Mouse (Mus musculus) CH12.LX (cell line): ENCODE results near the gene Alcam. TPM values are rescaled to one million over a fixed set of nuclear protein-coding genes. Genes with fewer than 3 reads are reported as not detected.

Experiments used
- DNase-seq: peaks from one replicate; pipeline ENCODE4 v3.0.0-alpha.2; 2013; ENCODE audit errors: extremely low read depth
- H3K27ac ChIP-seq: 2 replicates; pipeline ENCODE4 v1.5.1; 2012; ENCODE audit warnings: low read depth, mild to moderate bottlenecking, control low read depth, moderate library complexity; ENCODE audit not compliant: insufficient read depth
- H3K27me3 ChIP-seq: replicated peaks from 2 replicates; pipeline ENCODE3; 2012; ENCODE audit warnings: inconsistent platforms
- H3K36me3 ChIP-seq, 2 experiments: replicated peaks in 1 of 2; 2 replicates each; pipeline versions ENCODE3 to v1.6.1; 2012; ENCODE audit warnings: inconsistent platforms in 1 of 2, low read length in 1 of 2, mild to moderate bottlenecking in 1 of 2, mixed read lengths in 1 of 2, moderate library complexity in 1 of 2; ENCODE audit not compliant: control insufficient read depth in 1 of 2, insufficient read depth in 1 of 2
- H3K4me1 ChIP-seq, 2 experiments: 2 replicates each; pipeline ENCODE4 v1.6.1; 2012; ENCODE audit warnings: inconsistent platforms in 1 of 2, moderate library complexity in 1 of 2; ENCODE audit not compliant: insufficient read depth in 2 of 2, control insufficient read depth in 1 of 2
- H3K4me2 ChIP-seq: 2 replicates; pipeline ENCODE4 v1.6.1; 2012; ENCODE audit warnings: low read depth, mild to moderate bottlenecking, control low read depth; ENCODE audit not compliant: poor library complexity, insufficient read depth, severe bottlenecking
- H3K4me3 ChIP-seq, 3 experiments: fragments of 150-350 bp in 1 of 3; sonication (generic) in 1 of 3; replicated peaks in 1 of 3; 2 replicates each; pipeline versions ENCODE3 to v1.5.1; 2011 to 2012; ENCODE audit warnings: low read depth in 2 of 3, low read length in 2 of 3, mild to moderate bottlenecking in 2 of 3, moderate library complexity in 2 of 3, control low read depth in 1 of 3, improper control_type of control experiment in 1 of 3, inconsistent platforms in 1 of 3, mixed read lengths in 1 of 3; ENCODE audit not compliant: poor library complexity in 1 of 3
- H3K79me2 ChIP-seq: replicated peaks from 2 replicates; pipeline ENCODE4 v1.6.1; 2012; ENCODE audit warnings: mild to moderate bottlenecking, moderate library complexity; ENCODE audit not compliant: control insufficient read depth, poor library complexity, insufficient read depth, severe bottlenecking; ENCODE audit errors: extremely low read depth
- H3K9ac ChIP-seq: 2 replicates; pipeline ENCODE4 v1.6.1; 2012; ENCODE audit warnings: low read depth, mild to moderate bottlenecking, control low read depth, moderate library complexity; ENCODE audit not compliant: insufficient read depth
- H3K9me3 ChIP-seq: replicated peaks from 2 replicates; pipeline ENCODE3; 2012; ENCODE audit warnings: low read length, inconsistent platforms, mixed read lengths
- CTCF ChIP-seq, 2 experiments: IDR thresholded peaks in 1 of 2; conservative IDR thresholded peaks in 1 of 2; 2 replicates each; pipeline ENCODE4 v1.5.1; 2011 to 2012; ENCODE audit warnings: low read depth in 2 of 2, low read length in 2 of 2, improper control_type of control experiment in 1 of 2, inconsistent platforms in 1 of 2, mild to moderate bottlenecking in 1 of 2, moderate library complexity in 1 of 2
- E2F4 ChIP-seq: IDR thresholded peaks from 2 replicates; pipeline ENCODE4 v1.6.1; 2011; ENCODE audit warnings: low read depth, low read length, improper control_type of control experiment; ENCODE audit not compliant: insufficient replicate concordance
- ELF1 ChIP-seq: IDR thresholded peaks from 2 replicates; pipeline ENCODE4 v1.6.1; 2014; ENCODE audit warnings: low read depth, mild to moderate bottlenecking, inconsistent platforms, low read length, improper control_type of control experiment
- EP300 ChIP-seq: IDR thresholded peaks from 2 replicates; pipeline ENCODE4 v1.6.1; 2011; ENCODE audit warnings: low read length, improper control_type of control experiment
- ETS1 ChIP-seq: conservative IDR thresholded peaks from 2 replicates; pipeline ENCODE4 v1.6.1; 2012; ENCODE audit warnings: low read depth, mild to moderate bottlenecking, inconsistent platforms, low read length, improper control_type of control experiment, moderate library complexity
- HCFC1 ChIP-seq: IDR thresholded peaks from 2 replicates; pipeline ENCODE4 v1.6.1; 2012; ENCODE audit warnings: low read depth, mild to moderate bottlenecking, inconsistent platforms, low read length, improper control_type of control experiment
- MAFK ChIP-seq: IDR thresholded peaks from 2 replicates; pipeline ENCODE4 v1.6.1; 2011; ENCODE audit warnings: low read length, improper control_type of control experiment; ENCODE audit not compliant: insufficient replicate concordance
- MAZ ChIP-seq: IDR thresholded peaks from 2 replicates; pipeline ENCODE4 v1.6.1; 2012; ENCODE audit warnings: low read depth, mild to moderate bottlenecking, inconsistent platforms, low read length, improper control_type of control experiment, moderate library complexity
- MYC ChIP-seq: IDR thresholded peaks from 2 replicates; pipeline ENCODE4 v1.6.1; 2011; ENCODE audit warnings: low read depth, mild to moderate bottlenecking, improper control_type of control experiment, low read length
- NELFE ChIP-seq: IDR thresholded peaks from 2 replicates; pipeline ENCODE4 v1.6.1; 2011; ENCODE audit warnings: low read depth, low read length, improper control_type of control experiment
- NRF1 ChIP-seq: IDR thresholded peaks from 2 replicates; pipeline ENCODE4 v1.6.1; 2014; ENCODE audit warnings: low read depth, mild to moderate bottlenecking, inconsistent platforms, low read length, improper control_type of control experiment, moderate library complexity
- POLR2AphosphoS2 ChIP-seq: IDR thresholded peaks from 2 replicates; pipeline ENCODE4 v1.6.1; 2011; ENCODE audit warnings: low read depth, low read length, improper control_type of control experiment
- RAD21 ChIP-seq: IDR thresholded peaks from 2 replicates; pipeline ENCODE4 v1.6.1; 2011; ENCODE audit warnings: low read depth, mild to moderate bottlenecking, low read length, improper control_type of control experiment, moderate library complexity
- SMC3 ChIP-seq: IDR thresholded peaks from 2 replicates; pipeline ENCODE4 v1.6.1; 2011; ENCODE audit warnings: low read depth, low read length, improper control_type of control experiment
- TBP ChIP-seq: conservative IDR thresholded peaks from 2 replicates; pipeline ENCODE4 v1.6.1; 2011; ENCODE audit warnings: low read depth, low read length, improper control_type of control experiment
- USF2 ChIP-seq: conservative IDR thresholded peaks from 2 replicates; pipeline ENCODE4 v1.6.1; 2011; ENCODE audit warnings: low read depth, low read length, improper control_type of control experiment
- ZKSCAN1 ChIP-seq: IDR thresholded peaks from 2 replicates; pipeline ENCODE4 v1.6.1; 2012; ENCODE audit warnings: low read depth, inconsistent platforms, low read length, improper control_type of control experiment, borderline replicate concordance
- ZMIZ1 ChIP-seq: IDR thresholded peaks from 2 replicates; pipeline ENCODE4 v1.6.1; 2012; ENCODE audit warnings: low read depth, mild to moderate bottlenecking, inconsistent platforms, low read length, improper control_type of control experiment
- dilution Hi-C: fragments of 300-500 bp; cut with MboI; formaldehyde crosslinking; loops from 2 replicates; pipeline ENCODE4 v1.14.3; 2020; ENCODE audit warnings: low sequenced_read_pairs; ENCODE audit not compliant: extremely low pct_unique_long_range_greater_than_20kb, extremely low pct_ligation_motif_present
- in situ Hi-C: fragments of 300-500 bp; cut with MboI; formaldehyde crosslinking; loops from 3 replicates; pipeline ENCODE4 v1.14.3; 2019; ENCODE audit warnings: low sequenced_read_pairs, low pct_ligation_motif_present, low pct_unique_long_range_greater_than_20kb, mixed read lengths
- polyA plus RNA-seq: library from polyadenylated mRNA; unstranded; fragments of >175 nt; gene quantifications from 2 replicates; pipeline ENCODE4 v1.2.1, GENCODE M21; 2012; ENCODE audit warnings: low read depth; ENCODE audit not compliant: insufficient read length
- total RNA-seq, 2 experiments: library from RNA; depleted of rRNA; stranded (reverse); fragments of 300-350 nt in 1 of 2; fragments of >200 nt in 1 of 2; gene quantifications; 2 replicates each; pipeline ENCODE4 v1.2.3; 2012 to 2014

The Alcam gene
- total and polyA plus RNA-seq, 3 experiments = 26.3 to 56.7 (median 54.6) TPM

GRCm38 (mm10) chr16:52450245-52451100, 3.4 kb downstream of the Alcam start (continued):
- TF ChIP-seq HCFC1 (no peak; the same call in 1 of the 2 replicates), RAD21 (no peak), ETS1 (peak; percentile 4; the same call in 1 of the 2 replicates), MAFK (no peak), ZKSCAN1 (no peak), EP300 (peak; percentile 59; the same call in 1 of the 2 replicates), ZMIZ1 (no peak), E2F4 (no peak), ELF1 (peak; percentile 13; the same call in 1 of the 2 replicates), USF2 (no peak), POLR2AphosphoS2 (no peak), MAZ (no peak), TBP (0 out of 2 replicates have a peak, but pooled peaks have one; percentile 42)

DNA sequence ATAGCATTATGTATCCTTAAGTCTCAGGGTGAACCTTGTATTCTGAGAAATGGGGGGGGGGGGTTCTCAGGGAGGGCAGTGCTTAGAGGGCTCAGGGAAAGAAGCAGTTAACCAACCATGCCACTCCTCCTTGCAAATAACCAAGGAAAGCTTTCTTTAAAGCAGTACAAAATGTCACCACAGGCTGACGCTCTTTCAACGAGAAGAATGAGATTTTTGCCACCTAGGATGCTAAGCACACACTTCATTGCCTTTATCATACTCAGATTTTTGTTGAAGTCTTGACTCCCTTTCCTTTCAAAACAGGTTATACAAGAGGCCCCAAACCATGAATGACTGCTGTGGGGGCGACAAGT, 4.0 kb downstream of the Alcam start:
- Histone ChIP-seq H3K9ac (peak overlapping the region; percentile 52), H3K9me3 (no peaks in the 10 kb centered on the region), H3K4me3 (peak overlapping the region; percentile 89 to 93 (median 89))
- DNase-seq = no peak
- TF ChIP-seq CTCF (conservative IDR thresholded peaks at IDR 0.05 in 1 of 2, IDR thresholded peaks at IDR 0.05 in 1 of 2; ENCODE audit: low read depth in 2 of 2, low read length in 2 of 2) (peak; percentile 10 to 75; a peak in 2 of 4 replicates), NRF1 (no peak), NELFE (0 out of 2 replicates have a peak, but pooled peaks have one; percentile 22), TBP (0 out of 2 replicates have a peak, but pooled peaks have one; percentile 39), MYC (no peak), SMC3 (peak; percentile 63), ELF1 (no peak), RAD21 (peak; percentile 64)
- TF ChIP-seq, all 38 proteins: peak for 5
- in situ Hi-C loops (loop anchor here (5.0 to 25.0 kb wide), 6 partner anchors 138 to 787 kb away; no protein-coding TSS in a partner anchor), dilution Hi-C loops (no loop called here)
- peaks cover 0 to 52% of the 10 kb centered on the region in 2 experiments; a peak in 2 of 4 replicates for H3K4me1 ChIP-seq
- H3K36me3 ChIP-seq = no peaks in the 10 kb centered on the region
- peak overlapping the region; percentile 71 for H3K27ac ChIP-seq
- H3K4me2 ChIP-seq = peak overlapping the region; percentile 98
- no peaks in the 10 kb centered on the region for H3K27me3 ChIP-seq
- peaks cover 65% of the 10 kb centered on the region for H3K79me2 ChIP-seq
